Mouse (Mus musculus): ENCODE data around the gene Gemin2. TPM values are rescaled to one million over a fixed set of nuclear protein-coding genes. Genes with fewer than 3 reads are reported as not detected.

Gene Gemin2
- polyA plus RNA-seq, 1 experiment from 2014 or later, result 22.5 TPM

- Histone ChIP-seq H3K27me3 (no peaks in the 10 kb centered on the region), H3K27ac (peak within 1 kb of the TSS; percentile 91), H3K36me3 (ENCODE audit: poor library complexity, severe bottlenecking) (peaks cover 18% of the 10 kb centered on the region), H3K4me2 (peak within 1 kb of the TSS; percentile 78), H3K4me1 (peaks cover 25% of the 10 kb centered on the region), H3K9me3 (replicated peaks) (no peaks in the 10 kb centered on the region), H3K9ac (peak within 1 kb of the TSS; percentile 91), H3K4me3 (peak within 1 kb of the TSS; percentile 79)
- peak; percentile 98 for ATAC-seq
- under 1% methylated on average over 49 of the region's 49 CpGs for WGBS
These were observed 47.9 kb downstream of the Gemin2 start, which contains the start of gene Trappc6b for GRCm38 (mm10) chr12:59060993-59061595. TSS of gene Trappc6b (minus strand) at chr12:59061472.

GRCm38 (mm10) chr12:59064837-59065236 lies 51.6 kb downstream of the Gemin2 start:
- Histone ChIP-seq H3K4me1 (peaks cover 22% of the 10 kb centered on the region), H3K9ac (no peak overlapping the region), H3K4me3 (no peak overlapping the region), H3K4me2 (no peak overlapping the region), H3K27me3 (no peaks in the 10 kb centered on the region), H3K27ac (no peak overlapping the region), H3K36me3 (ENCODE audit: poor library complexity, severe bottlenecking) (peaks cover 18% of the 10 kb centered on the region), H3K9me3 (replicated peaks) (no peaks in the 10 kb centered on the region)
- ATAC-seq, result no peak
- 88% methylated on average over 8 of the region's 8 CpGs for WGBS

DNA sequence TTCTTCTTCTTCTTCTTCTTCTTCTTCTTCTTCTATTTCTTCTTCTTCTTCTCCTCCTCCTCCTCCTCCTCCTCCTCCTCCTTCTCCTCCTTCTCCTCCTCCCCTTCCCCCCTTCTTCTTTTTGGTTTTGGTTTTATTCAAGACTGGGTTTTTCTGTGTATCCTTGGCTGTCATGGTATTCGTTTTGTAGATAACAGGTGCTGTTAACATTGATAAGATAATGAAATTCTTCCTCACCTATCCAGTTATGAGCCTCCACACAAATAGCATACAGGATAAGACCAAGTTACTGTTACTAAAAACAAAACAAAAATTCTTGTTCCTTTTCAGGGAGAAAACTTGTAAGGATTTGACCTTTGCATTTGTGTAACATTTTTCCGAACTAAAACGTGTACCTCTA lies 52.6 kb downstream of the Gemin2 start:
- Histone ChIP-seq H3K9ac (peak overlapping the region; percentile 98; the same call in 1 of the 2 replicates), H3K4me3 (peak overlapping the region; percentile 92), H3K9me3 (replicated peaks) (no peaks in the 10 kb centered on the region), H3K27me3 (no peaks in the 10 kb centered on the region), H3K27ac (peak overlapping the region; percentile 86; the same call in 1 of the 2 replicates), H3K4me1 (peaks cover 13% of the 10 kb centered on the region), H3K4me2 (peak overlapping the region; percentile 71), H3K36me3 (ENCODE audit: poor library complexity, severe bottlenecking) (peaks cover 27% of the 10 kb centered on the region)
- WGBS, result 76% methylated on average over 3 of the region's 3 CpGs
- no peak for ATAC-seq

DNA sequence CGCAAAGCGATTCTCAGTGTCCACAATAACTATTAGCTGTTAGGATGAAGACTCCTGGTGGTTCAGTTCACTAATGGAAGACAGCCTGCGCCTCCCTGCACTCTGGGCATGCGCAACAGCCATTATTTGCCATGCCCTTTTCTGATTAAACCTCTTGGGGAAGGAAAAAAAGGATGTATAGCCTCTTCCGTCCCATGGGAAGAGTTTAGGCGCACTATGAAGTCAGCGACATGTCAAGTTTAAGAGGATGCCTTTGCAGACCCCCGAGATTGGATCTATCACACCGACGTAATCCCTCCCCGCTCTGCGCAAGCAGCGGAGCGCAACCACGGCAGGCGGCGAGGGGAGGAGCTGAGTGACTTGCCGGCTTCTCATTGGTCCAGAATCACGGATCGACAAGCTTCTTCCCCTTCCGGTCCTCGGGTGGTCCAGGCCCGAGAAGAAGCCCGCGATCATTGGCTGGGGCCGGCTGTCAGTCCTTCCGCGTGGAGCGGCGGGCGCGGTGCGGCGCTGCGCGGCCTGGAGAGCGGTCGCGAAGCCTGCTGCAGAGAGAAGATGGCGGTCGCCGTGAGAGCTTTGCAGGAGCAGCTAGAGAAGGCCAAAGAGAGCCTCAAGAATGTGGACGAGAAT lies 53.4 kb downstream of the Gemin2 start, which contains the start of gene Pnn:
TSS of gene Pnn (plus strand) at position 437 of the 630 bp plus-strand sequence.
- ATAC-seq, result peak; percentile 100
- under 1% methylated on average over 43 of the region's 43 CpGs for WGBS
- H3K4me1 ChIP-seq, result peaks cover 13% of the 10 kb centered on the region

DNA sequence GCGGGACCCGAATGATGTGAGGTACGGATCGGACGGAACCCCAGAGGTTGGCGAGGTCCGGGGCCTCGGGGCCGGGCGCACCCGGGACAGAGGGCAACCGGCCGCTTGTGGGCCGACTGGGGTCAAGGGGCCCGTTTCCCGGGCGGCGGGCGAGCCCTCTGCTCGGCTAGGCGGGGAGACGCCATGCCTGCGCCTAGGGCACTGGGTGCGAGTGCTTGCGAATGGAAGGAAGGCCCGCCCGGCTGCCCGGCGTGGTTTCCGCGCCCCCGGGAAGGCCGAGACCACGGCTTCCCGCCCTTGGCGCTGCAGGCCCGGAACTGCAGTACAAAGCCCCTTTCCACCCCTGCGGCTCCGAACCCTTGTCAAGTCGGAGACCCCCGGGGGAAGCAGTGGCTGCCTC lies 53.9 kb downstream of the Gemin2 start:
- WGBS, result 0% methylated on average over 22 of the region's 41 CpGs
- no peak for ATAC-seq

More for the DNA sequence above, 53.4 kb downstream of the Gemin2 start, which contains the start of gene Pnn:
- Histone ChIP-seq H3K9me3 (replicated peaks) (no peaks in the 10 kb centered on the region), H3K27me3 (no peaks in the 10 kb centered on the region), H3K4me2 (peak within 1 kb of the TSS; percentile 71), H3K36me3 (ENCODE audit: poor library complexity, severe bottlenecking) (peaks cover 34% of the 10 kb centered on the region), H3K4me3 (peak within 1 kb of the TSS; percentile 92), H3K27ac (peak within 1 kb of the TSS; percentile 88), H3K9ac (peak within 1 kb of the TSS; percentile 98)

GRCm38 (mm10) chr12:59068791-59069190 lies 55.6 kb downstream of the Gemin2 start:
- Histone ChIP-seq H3K9ac (no peak overlapping the region), H3K4me1 (peaks cover 13% of the 10 kb centered on the region), H3K27ac (no peak overlapping the region), H3K4me3 (no peak overlapping the region), H3K36me3 (ENCODE audit: poor library complexity, severe bottlenecking) (peaks cover 49% of the 10 kb centered on the region), H3K27me3 (no peaks in the 10 kb centered on the region), H3K4me2 (no peak overlapping the region), H3K9me3 (replicated peaks) (no peaks in the 10 kb centered on the region)
- no peak for ATAC-seq
- WGBS, result 94% methylated on average over 13 of the region's 13 CpGs

More for the DNA sequence above, 53.9 kb downstream of the Gemin2 start:
- H3K27me3 ChIP-seq, result no peaks in the 10 kb centered on the region
- H3K27ac ChIP-seq, result peak overlapping the region; percentile 88
- peaks cover 13% of the 10 kb centered on the region for H3K4me1 ChIP-seq
- H3K4me2 ChIP-seq, result peak overlapping the region; percentile 71
- H3K36me3 ChIP-seq (ENCODE audit: poor library complexity, severe bottlenecking), result peaks cover 40% of the 10 kb centered on the region
- no peaks in the 10 kb centered on the region for H3K9me3 ChIP-seq (replicated peaks)
- H3K9ac ChIP-seq, result peak overlapping the region; percentile 98
- peak overlapping the region; percentile 92 for H3K4me3 ChIP-seq

- Histone ChIP-seq H3K27ac (no peak overlapping the region), H3K4me1 (peaks cover 9% of the 10 kb centered on the region), H3K27me3 (no peaks in the 10 kb centered on the region), H3K36me3 (ENCODE audit: poor library complexity, severe bottlenecking) (peaks cover 59% of the 10 kb centered on the region), H3K9me3 (replicated peaks) (no peaks in the 10 kb centered on the region), H3K9ac (no peak overlapping the region), H3K4me3 (no peak overlapping the region), H3K4me2 (no peak overlapping the region)
- WGBS, result 88% methylated on average over 11 of the region's 11 CpGs
- no peak for ATAC-seq
These were observed 59.1 kb downstream of the Gemin2 start for GRCm38 (mm10) chr12:59072286-59072685.

DNA sequence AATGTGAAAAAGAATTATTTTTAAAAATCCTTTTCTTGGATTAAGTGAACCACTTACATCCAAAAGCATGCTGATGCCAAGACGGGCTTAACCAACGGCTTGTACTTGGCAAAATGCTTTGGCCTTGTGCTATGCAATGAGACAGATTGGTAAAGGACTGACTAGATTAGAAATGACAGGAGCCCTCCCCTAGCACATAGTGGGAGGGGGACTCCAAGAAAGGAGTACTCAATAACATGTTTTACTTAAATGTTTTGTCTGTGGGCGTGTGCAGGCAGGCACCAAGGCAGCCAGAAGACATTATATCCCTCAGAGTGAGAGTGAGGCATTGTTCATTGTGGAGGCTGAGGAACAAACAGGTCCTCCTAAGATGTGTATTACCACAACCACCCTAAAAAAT lies 60.9 kb downstream of the Gemin2 start:
- Histone ChIP-seq H3K4me2 (no peak overlapping the region), H3K36me3 (ENCODE audit: poor library complexity, severe bottlenecking) (peaks cover 49% of the 10 kb centered on the region), H3K4me3 (no peak overlapping the region), H3K9ac (no peak overlapping the region), H3K9me3 (replicated peaks) (no peaks in the 10 kb centered on the region), H3K27ac (no peak overlapping the region), H3K27me3 (no peaks in the 10 kb centered on the region), H3K4me1 (no peaks in the 10 kb centered on the region)
- peak; percentile 13; the same call in 1 of the 2 replicates for ATAC-seq
- WGBS, result 83% methylated on average over 3 of the region's 3 CpGs

GRCm38 (mm10) chr12:59076996-59077395 lies 63.8 kb downstream of the Gemin2 start:
- ATAC-seq, result no peak

GRCm38 (mm10) chr12:59077883-59078282 lies 64.7 kb downstream of the Gemin2 start:
- no peaks in the 10 kb centered on the region for H3K9me3 ChIP-seq (replicated peaks)
- no peak overlapping the region for H3K4me2 ChIP-seq
- H3K27me3 ChIP-seq, result no peaks in the 10 kb centered on the region
- ATAC-seq, result no peak
- no peak overlapping the region for H3K27ac ChIP-seq
- H3K9ac ChIP-seq, result no peak overlapping the region
- no peak overlapping the region for H3K4me3 ChIP-seq
- no peaks in the 10 kb centered on the region for H3K4me1 ChIP-seq
- 92% methylated on average over 3 of the region's 3 CpGs for WGBS
- H3K36me3 ChIP-seq (ENCODE audit: poor library complexity, severe bottlenecking), result peaks cover 13% of the 10 kb centered on the region

More at GRCm38 (mm10) chr12:59076996-59077395, 63.8 kb downstream of the Gemin2 start:
- Histone ChIP-seq H3K4me3 (no peak overlapping the region), H3K4me1 (no peaks in the 10 kb centered on the region), H3K9ac (no peak overlapping the region), H3K4me2 (no peak overlapping the region), H3K27ac (no peak overlapping the region), H3K27me3 (no peaks in the 10 kb centered on the region), H3K9me3 (replicated peaks) (no peaks in the 10 kb centered on the region), H3K36me3 (ENCODE audit: poor library complexity, severe bottlenecking) (peaks cover 21% of the 10 kb centered on the region)
- WGBS, result 94% methylated on average over 3 of the region's 3 CpGs

Data from forebrain, embryonic 13.5 days (tissue).